Mouse (Mus musculus) forebrain, embryonic 13.5 days (tissue): ENCODE measurements at regions not wholly inside any gene's neighbourhood (a gene's known extent, or its start where the extent isn't known, plus 50 kb on each side); places are given as distances from the start of the nearest gene placed in this dataset.

Source experiments
- ATAC-seq: fragments of 200-750 bp; cut with Nextera tagmentation; 2 replicates; pipeline ENCODE4 v1.8.0; 2017
- H3K27ac ChIP-seq: fragments of 300-500 bp; sonication (generic); 2 replicates; pipeline ENCODE4 v1.5.1; 2015; ENCODE audit warnings: inconsistent platforms, mild to moderate bottlenecking, moderate library complexity
- H3K27me3 ChIP-seq: fragments of 300-500 bp; sonication (generic); 2 replicates; pipeline ENCODE4 v1.6.1; 2015; ENCODE audit warnings: mild to moderate bottlenecking, inconsistent platforms
- H3K36me3 ChIP-seq: fragments of 300-500 bp; sonication (generic); 2 replicates; pipeline ENCODE4 v1.6.1; 2015; ENCODE audit warnings: mild to moderate bottlenecking, inconsistent platforms; ENCODE audit not compliant: poor library complexity, severe bottlenecking
- H3K4me1 ChIP-seq: fragments of 300-500 bp; sonication (generic); 2 replicates; pipeline ENCODE4 v1.6.1; 2015; ENCODE audit warnings: inconsistent platforms
- H3K4me2 ChIP-seq: fragments of 300-500 bp; sonication (generic); 2 replicates; pipeline ENCODE4 v1.6.1; 2015; ENCODE audit warnings: inconsistent platforms, mild to moderate bottlenecking, moderate library complexity
- H3K4me3 ChIP-seq: fragments of 300-500 bp; sonication (generic); 2 replicates; pipeline ENCODE4 v1.5.1; 2015; ENCODE audit warnings: mild to moderate bottlenecking, inconsistent platforms
- H3K9ac ChIP-seq: fragments of 300-500 bp; sonication (generic); 2 replicates; pipeline ENCODE4 v1.6.1; 2015; ENCODE audit warnings: mild to moderate bottlenecking, inconsistent platforms
- H3K9me3 ChIP-seq: fragments of 300-500 bp; sonication (generic); replicated peaks from 2 replicates; pipeline ENCODE4 v1.6.1; 2016; ENCODE audit warnings: inconsistent platforms
- WGBS: fragments of 180-500 bp; shearing (Covaris S2); methylation state at CpG from one replicate; pipeline ENCODE4 v1.1.7; 2015; 5-methylcytosine and 5-hydroxymethylcytosine counted together

GRCm38 (mm10) chr11:112720652-112721051 is 61.4 kb upstream of the Sox9 start:
- H3K27me3 ChIP-seq = no peaks in the 10 kb centered on the region
- H3K9me3 ChIP-seq = 0 out of 2 replicates have a peak, but pooled peaks cover 6% of the 10 kb centered on the region
- no peak for ATAC-seq
- WGBS = 94% methylated on average over 4 of the region's 4 CpGs
- no peak overlapping the region for H3K4me3 ChIP-seq
- H3K4me1 ChIP-seq = no peaks in the 10 kb centered on the region
- H3K36me3 ChIP-seq = no peaks in the 10 kb centered on the region
- no peak overlapping the region for H3K27ac ChIP-seq
- H3K4me2 ChIP-seq = no peak overlapping the region
- H3K9ac ChIP-seq = no peak overlapping the region

DNA sequence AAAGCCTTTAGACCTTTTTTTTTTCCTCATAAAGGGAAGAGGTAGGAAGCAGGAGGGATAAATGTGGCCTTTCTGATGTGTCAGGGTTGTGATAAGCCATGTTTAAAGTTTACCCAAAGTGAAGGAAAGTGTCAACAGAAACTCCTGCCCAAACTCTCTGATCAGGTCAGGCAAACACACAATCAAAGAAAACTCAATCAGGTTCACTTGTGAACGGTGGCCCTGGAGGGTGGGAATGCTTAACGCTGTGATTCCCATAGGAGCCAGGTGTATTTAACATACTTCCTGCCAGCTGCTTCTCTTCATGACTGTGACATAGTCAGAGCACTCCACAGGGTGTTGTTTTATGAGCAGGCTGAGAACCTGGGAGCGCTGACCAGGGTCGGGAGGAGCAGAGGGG is 59.1 kb upstream of the Sox9 start:
- 0 out of 2 replicates have a peak, but pooled peaks cover 6% of the 10 kb centered on the region for H3K9me3 ChIP-seq
- no peaks in the 10 kb centered on the region for H3K27me3 ChIP-seq
- H3K4me1 ChIP-seq = no peaks in the 10 kb centered on the region
- H3K4me2 ChIP-seq = no peak overlapping the region
- no peak overlapping the region for H3K4me3 ChIP-seq
- no peak overlapping the region for H3K27ac ChIP-seq
- no peaks in the 10 kb centered on the region for H3K36me3 ChIP-seq
- H3K9ac ChIP-seq = no peak overlapping the region
- WGBS = 84% methylated on average over 4 of the region's 4 CpGs
- ATAC-seq = no peak

GRCm38 (mm10) chr11:112728154-112728952 is 53.7 kb upstream of the Sox9 start:
- Histone ChIP-seq H3K4me3 (no peak overlapping the region), H3K27ac (no peak overlapping the region)
- ATAC-seq = no peak

More at GRCm38 (mm10) chr11:112728154-112728952, 53.7 kb upstream of the Sox9 start:
- Histone ChIP-seq H3K4me2 (no peak overlapping the region), H3K36me3 (no peaks in the 10 kb centered on the region), H3K4me1 (0 out of 2 replicates have a peak, but pooled peaks cover 6% of the 10 kb centered on the region), H3K9ac (no peak overlapping the region), H3K9me3 (no peaks in the 10 kb centered on the region), H3K27me3 (no peaks in the 10 kb centered on the region)
- 41% methylated on average over 15 of the region's 15 CpGs for WGBS
